Mouse (Mus musculus): Measurements from ENCODE around the gene Slc9b2.

DNA sequence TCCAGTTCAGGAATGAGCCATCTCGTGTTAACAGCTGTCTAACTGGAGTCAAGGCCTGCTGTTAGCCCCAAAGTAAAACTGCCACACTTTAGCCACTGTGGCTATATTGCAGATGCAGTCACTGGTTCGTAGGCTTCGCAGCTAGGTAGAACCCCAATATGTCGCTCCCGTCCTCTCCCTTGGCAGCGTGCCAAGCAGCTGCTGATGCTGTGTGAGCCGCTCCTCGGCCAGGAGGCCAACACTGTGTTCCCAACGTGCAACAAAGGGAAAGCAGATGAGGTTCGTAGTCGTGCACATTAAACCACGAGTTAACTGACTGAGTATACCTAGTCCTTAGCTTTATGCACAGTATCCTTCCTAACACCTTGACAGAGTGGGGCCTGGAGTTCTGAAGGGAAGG lies 34.9 kb upstream of the Slc9b2 start:
- no peak for TF ChIP-seq FLI1 (IDR thresholded peaks at IDR 0.05; ENCODE audit: low read length)
- TF ChIP-seq GATA1 (IDR thresholded peaks at IDR 0.05; ENCODE audit: borderline replicate concordance, low read length): no peak
